Mouse (Mus musculus) forebrain, embryonic 16.5 days (tissue): ENCODE measurements around the gene Agap2. TPM values are rescaled to one million over a fixed set of nuclear protein-coding genes. Genes with fewer than 3 reads are reported as not detected.

ENCODE experiments used
- ATAC-seq: fragments of 200-750 bp; cut with Nextera tagmentation; 2 replicates; pipeline ENCODE4 v1.8.0; 2017; ENCODE audit warnings: mild to moderate bottlenecking, moderate library complexity
- H3K27ac ChIP-seq: fragments of 300-500 bp; sonication (generic); 2 replicates; pipeline ENCODE4 v1.5.1; 2014; ENCODE audit warnings: low read length, control low read depth
- H3K27me3 ChIP-seq: fragments of 300-500 bp; sonication (generic); replicated peaks from 2 replicates; pipeline ENCODE4 v1.6.1; 2014; ENCODE audit warnings: low read length; ENCODE audit not compliant: control insufficient read depth, insufficient read depth
- H3K36me3 ChIP-seq: fragments of 300-500 bp; sonication (generic); 2 replicates; pipeline ENCODE4 v1.6.1; 2014; ENCODE audit not compliant: control insufficient read depth, insufficient read depth
- H3K4me1 ChIP-seq: fragments of 300-500 bp; sonication (generic); replicated peaks from 2 replicates; pipeline ENCODE4 v1.6.1; 2014; ENCODE audit warnings: low read length; ENCODE audit not compliant: control insufficient read depth, insufficient read depth
- H3K4me2 ChIP-seq: fragments of 300-500 bp; sonication (generic); 2 replicates; pipeline ENCODE4 v1.6.1; 2014; ENCODE audit warnings: mild to moderate bottlenecking, low read length, control low read depth
- H3K4me3 ChIP-seq: fragments of 300-500 bp; sonication (generic); replicated peaks from 2 replicates; pipeline ENCODE4 v1.5.1; 2014; ENCODE audit warnings: mild to moderate bottlenecking, low read length, control low read depth
- H3K9ac ChIP-seq: fragments of 300-500 bp; sonication (generic); replicated peaks from 2 replicates; pipeline ENCODE4 v1.6.1; 2014; ENCODE audit warnings: low read depth, low read length, control low read depth
- H3K9me3 ChIP-seq: fragments of 300-500 bp; sonication (generic); 2 replicates; pipeline ENCODE4 v1.6.1; 2016; ENCODE audit warnings: low read length; ENCODE audit not compliant: control insufficient read depth
- WGBS: fragments of 180-500 bp; shearing (Covaris S2); extraction: QIAGEN DNeasy Blood & Tissue Kit; methylation state at CpG from one replicate; pipeline ENCODE4 v1.1.7; 2014; 5-methylcytosine and 5-hydroxymethylcytosine counted together
- polyA plus RNA-seq: library from polyadenylated mRNA; unstranded; fragments of >200 nt; fragmentation: Nextera tagmentation; extraction: Ambion mirVana; gene quantifications from 2 replicates; pipeline ENCODE4 v1.2.1, GENCODE M21; 2015

Agap2 gene
- polyA plus RNA-seq: 2.2 and 4.7 TPM in 2 replicates

- no peak within 1 kb of the TSS for H3K4me2 ChIP-seq
- H3K27ac ChIP-seq: no peak within 1 kb of the TSS
Observed at GRCm38 (mm10) chr10:127075080-127075479, at the start of gene Agap2. Gene Agap2, plus strand, starts transcription at chr10:127075284.

GRCm38 (mm10) chr10:127030336-127031296, 44.5 kb upstream of the Agap2 start, which contains the start of gene Tsfm:
Gene Tsfm, minus strand, starts transcription at chr10:127030840.
- peak; percentile 90 for ATAC-seq
- Histone ChIP-seq H3K9ac (peak within 1 kb of the TSS; percentile 81), H3K27ac (peak within 1 kb of the TSS; percentile 44), H3K4me3 (peak within 1 kb of the TSS; percentile 82), H3K4me1 (peaks cover 6% of the 10 kb centered on the region), H3K36me3 (peaks cover 14% of the 10 kb centered on the region), H3K4me2 (peak within 1 kb of the TSS; percentile 86), H3K27me3 (no peaks in the 10 kb centered on the region), H3K9me3 (no peaks in the 10 kb centered on the region)
- 6% methylated on average over 53 of the region's 56 CpGs for WGBS

More at GRCm38 (mm10) chr10:127075080-127075479, at the start of gene Agap2:
- Histone ChIP-seq H3K4me1 (peaks cover 24% of the 10 kb centered on the region), H3K4me3 (no peak within 1 kb of the TSS), H3K36me3 (no peaks in the 10 kb centered on the region), H3K27me3 (peaks cover 1% of the 10 kb centered on the region), H3K9me3 (no peaks in the 10 kb centered on the region), H3K9ac (no peak within 1 kb of the TSS)
- ATAC-seq: no peak
- WGBS: 61% methylated on average over 9 of the region's 9 CpGs

- H3K4me3 ChIP-seq: no peak overlapping the region
- no peak overlapping the region for H3K4me2 ChIP-seq
- WGBS: 79% methylated on average over 8 of the region's 8 CpGs
- H3K9ac ChIP-seq: no peak overlapping the region
- H3K27me3 ChIP-seq: no peaks in the 10 kb centered on the region
- H3K36me3 ChIP-seq: no peaks in the 10 kb centered on the region
- no peak overlapping the region for H3K27ac ChIP-seq
- no peaks in the 10 kb centered on the region for H3K9me3 ChIP-seq
- ATAC-seq: no peak
- H3K4me1 ChIP-seq: peaks cover 6% of the 10 kb centered on the region
Observed at GRCm38 (mm10) chr10:127033301-127033741, 41.8 kb upstream of the Agap2 start.

- Histone ChIP-seq H3K36me3 (no peaks in the 10 kb centered on the region), H3K4me2 (no peak overlapping the region), H3K9ac (no peak overlapping the region), H3K27me3 (0 out of 2 replicates have a peak, but pooled peaks cover 2% of the 10 kb centered on the region), H3K4me3 (no peak overlapping the region), H3K4me1 (peaks cover 4% of the 10 kb centered on the region), H3K27ac (no peak overlapping the region), H3K9me3 (no peaks in the 10 kb centered on the region)
- WGBS: 80% methylated on average over 12 of the region's 12 CpGs
- no peak for ATAC-seq
Observed at GRCm38 (mm10) chr10:127036273-127036672, 38.8 kb upstream of the Agap2 start.

GRCm38 (mm10) chr10:127037641-127038040, 37.4 kb upstream of the Agap2 start:
- Histone ChIP-seq H3K27me3 (0 out of 2 replicates have a peak, but pooled peaks cover 2% of the 10 kb centered on the region), H3K9ac (no peak overlapping the region), H3K27ac (no peak overlapping the region), H3K4me2 (no peak overlapping the region), H3K36me3 (no peaks in the 10 kb centered on the region), H3K9me3 (no peaks in the 10 kb centered on the region), H3K4me1 (peaks cover 10% of the 10 kb centered on the region), H3K4me3 (no peak overlapping the region)
- 77% methylated on average over 12 of the region's 12 CpGs for WGBS
- ATAC-seq: no peak

GRCm38 (mm10) chr10:127040569-127041214, 34.4 kb upstream of the Agap2 start:
- peak; percentile 4; the same call in 1 of the 2 replicates for ATAC-seq
- peaks cover 12% of the 10 kb centered on the region for H3K4me1 ChIP-seq
- 0 out of 2 replicates have a peak, but pooled peaks cover 2% of the 10 kb centered on the region for H3K27me3 ChIP-seq
- H3K9me3 ChIP-seq: no peaks in the 10 kb centered on the region
- H3K4me2 ChIP-seq: peak overlapping the region; percentile 97
- H3K27ac ChIP-seq: no peak overlapping the region
- 2% methylated on average over 20 of the region's 20 CpGs for WGBS
- H3K4me3 ChIP-seq: peak overlapping the region; percentile 64
- H3K36me3 ChIP-seq: no peaks in the 10 kb centered on the region
- H3K9ac ChIP-seq: peak overlapping the region; percentile 71

GRCm38 (mm10) chr10:127041274-127041766, 33.8 kb upstream of the Agap2 start, which contains the start of the genes Mettl1 and Eef1akmt3:
Gene Mettl1, plus strand, starts transcription at chr10:127041414.
Gene Eef1akmt3, minus strand, starts transcription at chr10:127041513.
- whole genome bisulfite sequencing: under 1% methylated on average over 28 of the region's 28 CpGs
- peak; percentile 65 for ATAC-seq
- Histone ChIP-seq H3K4me3 (peak within 1 kb of the TSS; percentile 64), H3K27ac (no peak within 1 kb of the TSS), H3K4me2 (peak within 1 kb of the TSS; percentile 97), H3K36me3 (no peaks in the 10 kb centered on the region), H3K9me3 (no peaks in the 10 kb centered on the region), H3K4me1 (peaks cover 12% of the 10 kb centered on the region), H3K9ac (peak within 1 kb of the TSS; percentile 71), H3K27me3 (0 out of 2 replicates have a peak, but pooled peaks cover 2% of the 10 kb centered on the region)

GRCm38 (mm10) chr10:127041774-127042338, 33.2 kb upstream of the Agap2 start:
- 0 out of 2 replicates have a peak, but pooled peaks cover 2% of the 10 kb centered on the region for H3K27me3 ChIP-seq
- peak; percentile 88 for ATAC-seq
- no peaks in the 10 kb centered on the region for H3K9me3 ChIP-seq
- peak overlapping the region; percentile 71 for H3K9ac ChIP-seq
- H3K4me2 ChIP-seq: peak overlapping the region; percentile 97
- no peak overlapping the region for H3K27ac ChIP-seq
- peak overlapping the region; percentile 64 for H3K4me3 ChIP-seq
- WGBS: under 1% methylated on average over 44 of the region's 44 CpGs
- H3K36me3 ChIP-seq: no peaks in the 10 kb centered on the region
- peaks cover 12% of the 10 kb centered on the region for H3K4me1 ChIP-seq
